Mouse (Mus musculus) layer of hippocampus, adult 8-10 months (tissue): ENCODE measurements around the gene Zc3h7b. TPM values are rescaled to one million over a fixed set of nuclear protein-coding genes. Genes with fewer than 3 reads are reported as not detected.
A peak's percentile ranks its signal among the peaks of the same experiment; 100 is the strongest.
"Not testable (repeated sequence)": the region's sequence is repeated elsewhere in the genome, so short reads cannot be mapped to it uniquely, and the experiment has no call there.

Source experiments
- DNase-seq, 2 experiments: peaks; one replicate each; pipeline ENCODE4 v3.0.0; 2022; ENCODE audit warnings: low spot score in 2 of 2
- total RNA-seq, 4 experiments: library from RNA; stranded (reverse); gene quantifications; 2 replicates each; pipeline ENCODE4 v1.2.4; 2022

Gene Zc3h7b
- total RNA-seq, 4 experiments from 2014 or later = 123 to 147 (median 135) TPM

DNA sequence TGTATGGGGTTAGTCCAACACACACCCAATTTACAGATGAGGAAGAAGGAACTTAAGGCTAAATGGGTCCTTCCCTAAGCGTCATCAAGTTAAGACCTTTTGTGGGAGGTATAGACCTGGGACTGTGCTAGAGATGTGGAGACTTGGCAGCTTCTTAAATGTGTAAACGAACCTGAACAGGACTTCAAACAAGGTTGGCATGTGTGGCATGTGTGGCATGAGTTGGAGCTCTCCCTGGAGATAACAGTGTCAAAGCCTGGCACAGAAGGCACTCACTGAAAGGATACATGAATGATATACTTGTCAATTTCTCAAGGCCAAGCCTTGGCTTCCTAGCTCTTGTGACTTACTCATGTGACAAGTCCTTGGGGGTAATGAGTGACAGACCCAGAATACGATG is 5.6 kb upstream of the Zc3h7b start:
- DNase-seq = no peak

DNA sequence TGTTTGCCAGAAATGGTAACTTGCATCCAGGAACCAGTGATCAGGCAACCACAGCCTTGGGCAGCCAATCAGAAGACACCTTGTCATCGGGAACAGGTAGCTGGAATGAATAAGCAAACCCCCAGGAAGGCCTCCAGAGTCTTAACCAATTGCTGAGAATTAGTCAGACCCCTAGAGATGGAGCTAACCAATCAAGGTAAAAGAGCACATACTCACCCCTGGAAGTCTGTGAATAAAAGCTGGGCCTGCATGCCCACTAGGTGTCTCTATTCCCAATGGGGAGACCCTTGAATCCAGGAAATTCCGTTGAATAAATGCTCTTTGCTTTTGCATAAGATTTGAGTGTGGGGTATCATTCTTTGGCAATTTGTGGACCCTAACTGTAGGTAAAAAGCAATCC is 4.9 kb upstream of the Zc3h7b start:
- no peak for DNase-seq

DNA sequence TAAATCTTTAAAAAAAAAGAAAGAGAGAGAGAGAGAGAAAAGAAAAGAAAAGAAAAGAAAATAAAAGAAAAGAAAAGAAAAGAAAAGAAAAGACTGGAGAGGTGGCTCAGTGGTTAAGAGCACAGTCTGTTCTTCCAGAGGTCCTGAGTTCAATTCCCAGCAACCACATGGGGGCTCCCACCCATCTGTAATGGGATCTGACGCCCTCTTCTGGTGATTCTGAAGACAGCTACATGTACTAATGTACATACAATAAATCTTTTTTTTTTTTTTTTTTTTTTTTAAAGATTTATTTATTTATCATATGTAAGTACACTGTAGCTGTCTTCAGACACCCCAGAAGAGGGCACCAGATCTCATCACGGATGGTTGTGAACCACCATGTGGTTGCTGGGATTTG is 2.5 kb upstream of the Zc3h7b start:
- not testable (repeated sequence) for DNase-seq

GRCm38 (mm10) chr15:81745601-81746114 is 801 bp downstream of the Zc3h7b start:
- peak in 1 of 2 experiments; percentile 32 for DNase-seq

DNA sequence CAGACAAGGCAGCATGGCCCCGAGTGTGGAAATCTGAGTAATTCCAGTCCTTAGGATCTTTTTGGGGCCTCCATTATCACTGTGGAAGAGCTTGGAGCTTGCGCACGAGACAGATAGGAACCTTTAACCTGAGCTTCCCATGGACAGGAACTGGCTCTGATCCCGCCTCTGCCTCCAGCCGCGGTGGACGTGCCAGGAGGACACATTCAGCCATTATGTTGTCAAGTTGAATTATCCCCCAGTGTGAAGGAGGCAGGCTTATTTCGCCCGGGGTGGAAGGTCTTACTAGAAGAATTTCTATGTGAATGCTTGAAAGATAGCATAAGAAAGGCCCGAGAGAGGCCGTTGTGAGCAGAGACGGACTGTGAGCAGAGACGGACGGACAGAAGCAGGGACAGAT is 4.9 kb downstream of the Zc3h7b start:
- no peak for DNase-seq

DNA sequence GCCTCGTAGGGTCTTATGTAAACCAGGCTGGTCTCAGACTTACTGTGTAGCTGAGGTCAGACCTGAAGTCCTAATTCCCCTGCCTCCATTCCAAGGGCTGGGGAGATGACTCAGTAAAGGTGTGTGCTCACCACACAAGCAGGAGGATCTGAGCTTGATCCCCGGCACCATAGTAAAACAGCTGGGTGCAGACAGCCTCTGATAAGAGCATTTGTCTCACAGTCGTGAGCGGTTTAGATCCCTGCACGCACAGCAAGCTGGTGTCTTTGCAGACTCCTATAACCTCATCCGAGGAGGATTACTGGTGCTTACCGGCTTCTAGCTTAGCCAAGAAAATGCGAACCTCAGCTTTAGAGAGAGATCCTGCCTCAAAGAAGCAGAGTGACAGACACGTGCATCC is 8.8 kb downstream of the Zc3h7b start:
- DNase-seq = no peak

- DNase-seq = no peak
Observed at GRCm38 (mm10) chr15:81758701-81759100, 13.8 kb downstream of the Zc3h7b start.

DNA sequence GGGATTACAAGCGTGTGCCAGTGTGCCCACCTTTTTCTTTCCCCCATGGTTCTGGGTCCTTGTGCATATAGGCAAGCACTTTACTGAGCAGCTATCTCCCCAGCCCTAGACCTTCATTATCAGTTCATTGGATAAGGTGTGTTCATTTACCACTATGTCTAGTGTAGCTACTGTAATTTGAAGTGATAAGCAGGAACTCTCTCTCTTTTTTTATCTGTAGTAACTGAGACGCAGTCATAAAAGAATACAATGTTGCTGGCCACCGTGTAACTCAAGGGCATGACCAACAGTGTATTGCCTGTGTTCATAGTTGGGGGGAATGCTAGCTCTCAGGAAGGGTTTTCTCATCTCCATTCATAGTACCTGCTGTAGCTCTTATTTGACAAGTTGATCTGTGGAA is 14.7 kb downstream of the Zc3h7b start:
- DNase-seq = no peak

DNA sequence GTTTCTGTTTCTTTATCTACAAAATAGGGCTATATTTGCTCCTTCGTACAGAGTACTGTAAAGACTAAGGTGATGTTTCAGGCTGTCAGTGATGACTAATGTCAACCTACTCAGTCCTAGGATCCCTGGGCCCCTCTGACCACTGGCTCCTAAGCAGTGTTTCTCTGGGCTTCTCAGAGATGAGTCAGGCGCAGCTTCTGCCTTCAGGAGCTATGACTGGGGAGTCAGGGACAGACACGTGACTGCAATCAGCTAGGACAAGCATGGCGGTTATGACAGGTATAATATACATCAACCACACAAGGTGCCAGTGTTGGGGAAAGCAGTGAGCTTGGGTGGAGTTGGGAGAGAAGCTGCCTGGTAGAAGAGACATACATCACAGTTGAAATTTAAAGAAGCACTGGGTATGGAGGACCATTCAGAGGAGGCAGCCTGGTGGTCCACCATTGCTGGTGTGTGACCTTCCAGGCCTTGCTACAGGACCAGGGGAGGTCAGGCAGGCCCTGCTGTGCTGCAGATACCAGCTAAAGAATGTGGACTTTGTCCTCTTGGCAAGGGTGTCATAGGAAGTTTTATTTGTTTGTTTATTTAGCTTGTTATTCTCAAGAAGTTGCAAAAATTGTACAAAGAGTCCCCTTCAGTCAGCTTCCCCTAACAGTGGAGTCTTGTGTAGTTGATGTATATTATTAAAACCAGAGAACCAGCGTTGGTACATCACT is 15.7 kb downstream of the Zc3h7b start:
- no peak for DNase-seq

DNA sequence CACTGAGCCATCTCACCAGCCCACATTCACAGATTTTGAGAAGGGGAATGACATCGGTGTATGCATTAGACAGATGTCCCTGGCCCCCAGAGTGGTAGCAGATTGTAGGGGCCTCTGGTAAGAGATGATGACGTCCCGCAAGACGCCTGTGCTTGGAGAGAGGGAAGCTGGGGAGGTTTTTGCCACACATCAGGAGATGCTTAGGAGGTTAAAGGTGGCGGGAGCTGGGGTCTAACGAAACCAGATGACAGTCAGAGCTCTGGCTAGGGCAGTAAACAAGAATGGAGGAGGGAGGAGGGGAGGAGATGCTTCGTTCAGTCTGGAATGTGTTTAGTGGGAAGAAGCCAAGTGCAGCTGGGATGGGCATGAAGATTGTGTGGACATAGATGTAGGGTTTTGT is 16.5 kb downstream of the Zc3h7b start:
- no peak for DNase-seq

DNA sequence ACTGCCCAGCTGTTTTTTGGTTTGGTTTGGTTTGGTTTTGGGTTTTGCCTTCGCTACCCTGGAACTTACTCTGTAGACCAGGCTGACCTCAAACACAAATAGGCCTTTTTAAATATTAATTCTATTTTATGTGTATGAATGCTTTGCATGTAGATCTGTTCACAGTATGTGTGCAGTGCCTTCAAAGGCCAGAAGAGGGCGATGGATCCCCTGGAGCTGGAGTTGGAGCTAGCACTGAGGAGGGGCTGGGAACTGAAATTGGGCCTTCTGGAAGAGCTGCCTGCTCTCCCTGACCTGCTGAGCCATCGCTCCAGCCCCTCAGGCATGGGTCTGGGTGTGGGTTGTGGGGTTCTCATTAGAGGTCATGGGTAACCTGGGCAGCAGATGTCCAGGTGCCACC is 17.1 kb downstream of the Zc3h7b start:
- no peak for DNase-seq

DNA sequence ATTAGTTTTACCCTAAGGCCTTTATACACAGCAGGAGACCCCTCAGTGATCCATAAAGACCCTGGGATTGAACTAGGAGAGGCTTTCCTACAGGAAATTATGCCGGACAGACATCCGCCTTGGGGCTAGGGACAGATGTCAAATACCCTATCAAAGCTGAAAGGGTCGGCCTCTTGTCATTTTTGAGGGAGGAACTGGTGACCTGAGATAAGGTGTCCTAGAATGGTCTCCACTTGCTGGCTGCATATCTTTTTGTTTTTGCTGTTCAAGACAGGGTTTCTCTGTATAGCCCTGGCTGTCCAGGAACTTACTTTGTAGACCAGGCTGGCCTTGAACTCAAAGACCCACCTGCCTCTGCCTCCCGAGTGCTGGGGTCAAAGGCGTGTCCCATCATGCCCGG is 19.7 kb downstream of the Zc3h7b start:
- no peak for DNase-seq

GRCm38 (mm10) chr15:81765651-81766050 is 20.8 kb downstream of the Zc3h7b start:
- DNase-seq = no peak

- DNase-seq = no peak
Observed at GRCm38 (mm10) chr15:81766439-81766838, 21.6 kb downstream of the Zc3h7b start.

- DNase-seq = no peak
Observed at GRCm38 (mm10) chr15:81769037-81769436, 24.2 kb downstream of the Zc3h7b start.

- no peak for DNase-seq
Observed at GRCm38 (mm10) chr15:81772431-81773120, 27.7 kb downstream of the Zc3h7b start.

DNA sequence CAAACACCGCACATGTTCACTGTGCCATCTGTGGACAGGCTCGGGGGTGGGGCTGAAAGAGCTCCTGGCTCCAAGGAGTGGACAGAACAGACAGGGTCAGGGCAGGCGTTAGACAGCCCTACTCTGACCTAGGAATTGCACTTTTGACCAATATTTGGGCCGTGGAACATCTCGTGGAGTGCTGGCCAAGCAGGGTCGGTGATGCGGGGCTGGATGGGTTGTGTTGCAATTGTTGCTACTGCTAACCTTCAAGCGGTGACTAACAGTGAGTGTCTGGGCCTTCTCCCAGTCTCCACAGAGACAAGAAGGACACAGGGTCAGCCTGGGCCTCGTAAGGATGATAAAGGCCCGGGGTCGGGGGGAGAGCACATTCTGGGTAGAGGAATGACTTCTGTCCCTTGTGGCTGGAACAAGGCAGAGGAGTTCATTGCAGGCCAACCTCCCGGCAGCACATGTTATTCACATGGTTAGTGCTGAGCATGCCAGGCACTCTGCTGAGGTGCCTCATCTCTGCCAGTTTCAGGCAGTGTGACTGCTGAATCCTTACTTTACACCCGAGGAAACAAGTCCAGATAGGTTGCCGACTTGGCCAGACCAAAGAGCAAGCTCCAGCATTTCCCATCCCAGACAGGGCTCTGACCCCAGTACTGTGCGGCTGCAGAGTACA is 29.8 kb downstream of the Zc3h7b start:
- DNase-seq = no peak

DNA sequence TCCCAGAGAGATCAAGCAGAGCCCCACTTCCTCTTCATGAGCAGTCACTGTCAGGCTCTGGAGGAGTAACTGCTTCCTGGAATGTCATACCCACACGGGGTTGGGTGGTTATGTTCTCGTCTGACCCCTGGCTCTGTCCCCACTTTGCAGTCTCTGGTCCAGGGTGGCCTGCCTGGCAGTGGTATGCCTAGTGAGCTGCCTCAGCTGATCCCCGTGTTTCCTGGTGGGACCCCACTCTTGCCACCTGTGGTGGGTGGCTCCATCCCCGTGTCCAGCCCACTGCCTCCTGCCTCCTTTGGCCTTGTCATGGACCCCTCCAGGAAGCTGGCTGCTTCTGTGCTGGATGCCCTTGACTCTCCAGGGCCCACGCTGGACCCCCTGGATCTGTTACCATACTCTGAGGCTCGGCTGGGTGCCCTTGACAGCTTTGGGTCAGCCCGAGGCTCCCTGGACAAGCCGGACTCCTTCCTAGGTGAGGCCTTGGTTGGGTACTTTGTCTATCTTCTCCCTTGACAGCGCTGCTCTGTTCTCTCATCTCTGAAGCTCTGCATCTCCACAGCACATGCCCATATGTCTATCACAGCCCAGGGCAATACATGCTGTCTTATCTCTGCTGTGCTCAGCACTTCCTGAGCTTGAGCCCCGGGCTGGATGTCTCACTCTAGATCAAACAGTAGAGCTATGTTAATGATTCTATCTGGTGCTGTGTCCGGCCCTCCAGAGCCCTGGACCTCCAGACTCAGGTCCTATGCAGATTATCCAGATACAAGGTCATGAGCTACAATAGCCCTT is 32.0 kb downstream of the Zc3h7b start:
- no peak for DNase-seq

- peak in 1 of 2 experiments; percentile 38 for DNase-seq
Observed at GRCm38 (mm10) chr15:81781816-81782215, 37.0 kb downstream of the Zc3h7b start.

GRCm38 (mm10) chr15:81784762-81785161 is 39.9 kb downstream of the Zc3h7b start:
- no peak for DNase-seq

DNA sequence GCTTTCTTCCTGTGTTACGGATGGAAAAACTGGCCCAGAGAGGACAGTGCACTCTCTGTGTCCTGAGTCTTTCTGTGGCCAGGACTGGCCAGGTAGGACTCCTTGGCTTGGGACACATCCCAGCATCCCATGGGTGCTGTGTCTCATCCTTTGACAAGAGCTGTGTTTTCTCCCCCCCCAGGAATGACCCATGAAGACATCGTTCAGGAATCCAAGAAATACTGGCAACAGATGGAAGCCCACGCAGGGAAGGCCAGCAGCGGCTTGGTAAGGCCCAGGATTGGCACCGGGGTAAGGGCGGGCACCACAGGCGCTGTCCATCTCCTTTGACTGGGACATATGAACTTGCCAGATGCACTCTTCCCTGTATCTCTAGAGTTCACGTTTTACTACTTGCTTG is 40.8 kb downstream of the Zc3h7b start:
- no peak for DNase-seq

GRCm38 (mm10) chr15:81787525-81787924 is 42.7 kb downstream of the Zc3h7b start:
- DNase-seq = no peak
